Mouse (Mus musculus) heart, postnatal 0 days (tissue): ENCODE measurements around the gene Celf2.

ENCODE experiments used
- CTCF ChIP-seq: IDR thresholded peaks from 2 replicates; pipeline ENCODE4 v1.5.1; 2016; ENCODE audit warnings: antibody characterized with exemption, control low read depth, low read depth
- EP300 ChIP-seq: IDR thresholded peaks from 2 replicates; pipeline ENCODE4 v1.6.1; 2016; ENCODE audit warnings: antibody characterized with exemption, low read depth

DNA sequence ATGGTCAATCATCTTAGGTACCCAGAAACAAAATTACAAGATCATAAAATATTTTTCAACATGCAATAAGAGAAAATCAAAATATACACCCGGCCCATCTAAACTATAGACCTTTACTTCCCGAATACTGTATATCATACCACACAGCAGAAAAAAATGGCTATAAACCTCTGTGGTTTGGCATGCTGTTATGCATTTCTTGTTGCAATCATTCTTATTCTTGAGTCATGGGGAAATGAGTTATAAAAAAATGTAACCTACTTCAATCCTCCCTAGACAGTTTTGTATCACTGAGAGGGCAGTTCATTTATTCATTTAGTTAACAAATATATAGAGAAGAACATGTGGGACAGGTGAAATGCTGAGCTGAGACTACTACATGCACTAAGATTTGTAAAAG, 291.3 kb downstream of the Celf2 start:
- TF ChIP-seq CTCF (no peak), EP300 (no peak)
